Mouse (Mus musculus): ENCODE data around the gene Doc2g. TPM values are rescaled to one million over a fixed set of nuclear protein-coding genes. Genes with fewer than 3 reads are reported as not detected.
"Not testable (repeated sequence)": the region's sequence is repeated elsewhere in the genome, so short reads cannot be mapped to it uniquely, and the experiment has no call there.

Gene Doc2g
- polyA plus RNA-seq, 1 experiment, result 19.9 TPM

DNA sequence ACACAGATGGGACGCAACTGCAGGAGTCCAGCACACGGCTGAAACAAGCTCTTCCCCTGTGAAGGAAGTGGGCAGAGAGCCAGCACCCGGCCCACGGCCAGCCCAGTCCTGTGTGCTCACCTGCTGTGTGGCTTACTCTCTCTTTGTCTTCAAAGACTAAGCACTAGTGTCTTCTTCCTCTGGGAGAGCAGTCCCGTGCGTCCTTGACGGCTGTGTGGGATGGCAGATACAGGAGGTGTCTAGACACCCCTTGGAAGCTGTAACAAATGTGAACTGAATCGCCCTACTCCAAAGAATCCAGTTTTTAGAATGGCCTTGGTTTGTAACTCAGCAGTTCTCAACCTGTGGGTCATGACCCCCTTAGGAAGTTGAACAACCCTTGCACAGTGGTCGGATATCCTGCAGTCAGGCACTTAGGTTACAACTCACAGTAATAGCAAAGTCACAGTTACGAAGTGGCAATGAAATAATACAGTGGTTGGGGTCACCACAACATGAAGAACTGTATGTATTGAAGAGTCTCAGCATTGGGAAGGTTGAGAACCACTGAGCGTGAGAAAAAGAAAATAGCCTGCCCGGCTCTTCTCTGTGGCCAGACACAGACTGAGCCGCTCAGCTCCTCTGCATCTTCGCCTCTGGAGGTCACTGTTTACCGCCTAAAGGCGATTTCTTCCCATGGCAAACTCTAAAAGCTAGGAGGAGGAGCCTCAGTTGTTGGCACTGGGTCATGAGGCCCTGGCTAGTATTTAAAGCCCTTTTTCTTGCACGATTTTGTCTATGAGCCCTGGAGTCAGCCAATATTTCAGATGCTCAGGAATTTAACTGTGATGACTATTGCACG is 15.8 kb downstream of the Doc2g start:
- H3K4me3 ChIP-seq (replicated peaks; ENCODE audit: insufficient read depth, low read depth, low read length), result no peak overlapping the region
- 6% methylated on average over 18 of the region's 18 CpGs for WGBS
- TF ChIP-seq POLR2A (IDR thresholded peaks at IDR 0.05; ENCODE audit: borderline replicate concordance, insufficient read depth, low read length), result no peak
- peak; percentile 86 for TF ChIP-seq CTCF (IDR thresholded peaks at IDR 0.05; ENCODE audit: borderline replicate concordance, insufficient read depth, low read depth, low read length)
- H3K27ac ChIP-seq (ENCODE audit: insufficient read depth, low read length), result peak overlapping the region; percentile 10; the same call in 1 of the 2 replicates
- peak; percentile 86 to 89 for DNase-seq
- H3K27me3 ChIP-seq (ENCODE audit: control insufficient read depth, insufficient read depth, low read length), result no peaks in the 10 kb centered on the region
- H3K4me1 ChIP-seq (ENCODE audit: control insufficient read depth, insufficient read depth, low read length), result peaks cover 11% of the 10 kb centered on the region

GRCm38 (mm10) chr19:4023185-4023584 is 20.1 kb downstream of the Doc2g start:
- H3K27me3 ChIP-seq (ENCODE audit: control insufficient read depth, insufficient read depth, low read length), result no peaks in the 10 kb centered on the region
- DNase-seq, result no peak
- peaks cover 11% of the 10 kb centered on the region for H3K4me1 ChIP-seq (ENCODE audit: control insufficient read depth, insufficient read depth, low read length)
- no peak overlapping the region for H3K27ac ChIP-seq (ENCODE audit: insufficient read depth, low read length)
- no peak for TF ChIP-seq POLR2A (IDR thresholded peaks at IDR 0.05; ENCODE audit: borderline replicate concordance, insufficient read depth, low read length)
- no peak overlapping the region for H3K4me3 ChIP-seq (replicated peaks; ENCODE audit: insufficient read depth, low read depth, low read length)
- 81% methylated on average over 7 of the region's 7 CpGs for WGBS

- TF ChIP-seq POLR2A (IDR thresholded peaks at IDR 0.05; ENCODE audit: borderline replicate concordance, insufficient read depth, low read length) (no peak), CTCF (IDR thresholded peaks at IDR 0.05; ENCODE audit: borderline replicate concordance, insufficient read depth, low read depth, low read length) (no peak)
- Histone ChIP-seq H3K27ac (ENCODE audit: insufficient read depth, low read length) (no peak overlapping the region), H3K4me1 (ENCODE audit: control insufficient read depth, insufficient read depth, low read length) (no peaks in the 10 kb centered on the region), H3K27me3 (ENCODE audit: control insufficient read depth, insufficient read depth, low read length) (no peaks in the 10 kb centered on the region), H3K4me3 (replicated peaks; ENCODE audit: insufficient read depth, low read depth, low read length) (no peak overlapping the region)
- DNase-seq, result no peak
These were observed 24.5 kb downstream of the Doc2g start for GRCm38 (mm10) chr19:4027576-4027975.

- 63% methylated on average over 7 of the region's 7 CpGs for WGBS
- Histone ChIP-seq H3K4me3 (replicated peaks; ENCODE audit: insufficient read depth, low read depth, low read length) (no peak overlapping the region), H3K4me1 (ENCODE audit: control insufficient read depth, insufficient read depth, low read length) (peaks cover 6% of the 10 kb centered on the region), H3K27me3 (ENCODE audit: control insufficient read depth, insufficient read depth, low read length) (no peaks in the 10 kb centered on the region), H3K27ac (ENCODE audit: insufficient read depth, low read length) (no peak overlapping the region)
- no peak for TF ChIP-seq POLR2A (IDR thresholded peaks at IDR 0.05; ENCODE audit: borderline replicate concordance, insufficient read depth, low read length)
- no peak for TF ChIP-seq CTCF (IDR thresholded peaks at IDR 0.05; ENCODE audit: borderline replicate concordance, insufficient read depth, low read depth, low read length)
- no peak for DNase-seq
These were observed 29.6 kb downstream of the Doc2g start for GRCm38 (mm10) chr19:4032668-4033067.

DNA sequence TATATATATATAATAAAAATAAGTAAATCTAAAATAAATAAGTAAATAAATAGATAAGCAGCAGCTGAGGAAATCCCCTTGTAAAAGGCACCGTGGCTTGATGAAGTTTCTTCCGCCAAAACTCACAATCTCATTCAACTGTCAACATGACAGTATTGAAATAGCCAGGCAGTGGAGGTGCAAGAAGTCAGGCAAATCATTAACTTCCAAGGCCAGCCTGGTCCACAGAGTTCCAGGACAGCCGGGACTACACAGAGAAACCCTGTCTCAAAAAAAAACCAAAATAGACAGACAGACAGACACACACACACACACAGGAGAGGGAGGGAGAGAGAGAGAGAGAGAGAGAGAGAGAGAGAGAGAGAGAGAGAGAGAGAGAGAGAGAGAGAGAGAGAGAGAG is 30.2 kb downstream of the Doc2g start:
- Histone ChIP-seq H3K4me3 (replicated peaks; ENCODE audit: insufficient read depth, low read depth, low read length) (no peak overlapping the region), H3K27me3 (ENCODE audit: control insufficient read depth, insufficient read depth, low read length) (no peaks in the 10 kb centered on the region), H3K4me1 (ENCODE audit: control insufficient read depth, insufficient read depth, low read length) (peaks cover 6% of the 10 kb centered on the region), H3K27ac (ENCODE audit: insufficient read depth, low read length) (no peak overlapping the region)
- TF ChIP-seq POLR2A (IDR thresholded peaks at IDR 0.05; ENCODE audit: borderline replicate concordance, insufficient read depth, low read length), result no peak
- TF ChIP-seq CTCF (IDR thresholded peaks at IDR 0.05; ENCODE audit: borderline replicate concordance, insufficient read depth, low read depth, low read length), result no peak
- 77% methylated on average over 3 of the region's 3 CpGs for WGBS
- no peak for DNase-seq

- no peak for DNase-seq
- Histone ChIP-seq H3K27ac (ENCODE audit: insufficient read depth, low read length) (no peak overlapping the region), H3K27me3 (ENCODE audit: control insufficient read depth, insufficient read depth, low read length) (no peaks in the 10 kb centered on the region), H3K4me1 (ENCODE audit: control insufficient read depth, insufficient read depth, low read length) (peaks cover 6% of the 10 kb centered on the region), H3K4me3 (replicated peaks; ENCODE audit: insufficient read depth, low read depth, low read length) (no peak overlapping the region)
- WGBS, result 65% methylated on average over 5 of the region's 5 CpGs
- TF ChIP-seq POLR2A (IDR thresholded peaks at IDR 0.05; ENCODE audit: borderline replicate concordance, insufficient read depth, low read length) (no peak), CTCF (IDR thresholded peaks at IDR 0.05; ENCODE audit: borderline replicate concordance, insufficient read depth, low read depth, low read length) (no peak)
These were observed 30.6 kb downstream of the Doc2g start for GRCm38 (mm10) chr19:4033742-4034141.

DNA sequence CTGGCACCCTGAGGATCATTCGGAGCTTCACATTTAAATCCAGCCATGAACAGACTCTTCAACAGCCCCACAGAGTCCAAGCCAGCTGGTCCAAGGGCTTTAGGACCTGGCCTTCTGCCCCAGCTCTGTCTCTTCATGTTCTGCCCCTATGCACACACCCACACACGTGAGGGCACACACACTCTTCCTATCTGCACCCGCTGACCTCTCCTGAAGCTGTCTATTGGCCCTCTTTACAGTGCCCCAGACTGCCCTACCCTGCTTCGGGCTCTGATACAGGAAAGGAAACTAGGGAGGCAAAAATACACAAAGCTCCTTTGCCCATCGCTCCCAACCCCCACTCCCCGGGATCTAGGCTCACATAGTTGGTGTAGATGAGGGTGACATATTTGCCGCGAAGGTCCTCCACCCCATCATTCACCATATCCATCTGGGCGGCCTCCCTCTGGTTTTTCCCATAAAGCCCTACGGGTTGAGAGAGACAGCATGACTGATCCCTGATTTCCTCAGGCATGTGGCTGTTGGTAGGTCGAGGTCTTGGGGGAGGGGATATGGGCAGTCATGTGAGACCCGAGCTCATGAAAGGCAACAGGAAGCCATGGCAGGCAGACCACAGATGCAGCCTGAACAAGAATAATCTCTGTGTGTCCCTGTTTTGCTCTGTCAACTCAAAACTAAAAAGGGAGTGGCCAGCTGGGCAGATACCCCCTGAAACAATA is 33.4 kb downstream of the Doc2g start:
- no peak for TF ChIP-seq POLR2A (IDR thresholded peaks at IDR 0.05; ENCODE audit: borderline replicate concordance, insufficient read depth, low read length)
- no peak for TF ChIP-seq CTCF (IDR thresholded peaks at IDR 0.05; ENCODE audit: borderline replicate concordance, insufficient read depth, low read depth, low read length)

GRCm38 (mm10) chr19:4037154-4037787 is 34.2 kb downstream of the Doc2g start:
- Histone ChIP-seq H3K27ac (ENCODE audit: insufficient read depth, low read length) (peak overlapping the region; percentile 47), H3K4me3 (replicated peaks; ENCODE audit: insufficient read depth, low read depth, low read length) (peak overlapping the region; percentile 78)
- 20% methylated on average over 8 of the region's 8 CpGs for WGBS
- not testable (repeated sequence) for DNase-seq; H3K4me1 ChIP-seq (ENCODE audit: control insufficient read depth, insufficient read depth, low read length); H3K27me3 ChIP-seq (ENCODE audit: control insufficient read depth, insufficient read depth, low read length)

More for the DNA sequence above, 33.4 kb downstream of the Doc2g start:
- no peak overlapping the region for H3K4me3 ChIP-seq (replicated peaks; ENCODE audit: insufficient read depth, low read depth, low read length)
- H3K4me1 ChIP-seq (ENCODE audit: control insufficient read depth, insufficient read depth, low read length), result peaks cover 6% of the 10 kb centered on the region
- no peak for DNase-seq
- H3K27me3 ChIP-seq (ENCODE audit: control insufficient read depth, insufficient read depth, low read length), result no peaks in the 10 kb centered on the region
- 54% methylated on average over 12 of the region's 12 CpGs for WGBS
- H3K27ac ChIP-seq (ENCODE audit: insufficient read depth, low read length), result 0 out of 2 replicates have a peak overlapping the region, but pooled peaks have one; percentile 4
